Mouse (Mus musculus): ENCODE measurements around the gene Olfr530. TPM values are rescaled to one million over a fixed set of nuclear protein-coding genes. Genes with fewer than 3 reads are reported as not detected.

Gene Olfr530
- polyA plus RNA-seq, 1 experiment from 2014 or later, result not detected

Other genes with a start within 250 kb of the Olfr530 start
- 27.8 and 34.1 TPM in 2 replicates for gene Mtg1, start 238.8 kb downstream of the Olfr530 start, polyA plus RNA-seq (2014; fragmentation: Nextera tagmentation; extraction: Ambion mirVana)
- 0.68 and 0.71 TPM in 2 replicates for gene Sprn, start 221.5 kb downstream of the Olfr530 start, polyA plus RNA-seq (2014; fragmentation: Nextera tagmentation; extraction: Ambion mirVana)
- not detected in 2 replicates for gene Olfr522, start 211.6 kb downstream of the Olfr530 start, polyA plus RNA-seq (2014; fragmentation: Nextera tagmentation; extraction: Ambion mirVana)
- not detected in 2 replicates for gene Olfr523, start 203.1 kb downstream of the Olfr530 start, polyA plus RNA-seq (2014; fragmentation: Nextera tagmentation; extraction: Ambion mirVana)
- not detected in 2 replicates for gene Olfr524, start 170.4 kb downstream of the Olfr530 start, polyA plus RNA-seq (2014; fragmentation: Nextera tagmentation; extraction: Ambion mirVana)
- 0.05 TPM in 1 of 2 replicates, not detected in the other for gene Cd163l1, start 158.1 kb downstream of the Olfr530 start, polyA plus RNA-seq (2014; fragmentation: Nextera tagmentation; extraction: Ambion mirVana)
- gene 5830411N06Rik, start 129.0 kb downstream of the Olfr530 start, polyA plus RNA-seq (2014; fragmentation: Nextera tagmentation; extraction: Ambion mirVana), result not detected in 2 replicates
- not detected in 2 replicates for gene Olfr525, start 55.5 kb downstream of the Olfr530 start, polyA plus RNA-seq (2014; fragmentation: Nextera tagmentation; extraction: Ambion mirVana)
- not detected in 2 replicates for gene Olfr527, start 42.3 kb downstream of the Olfr530 start, polyA plus RNA-seq (2014; fragmentation: Nextera tagmentation; extraction: Ambion mirVana)
- not detected in 2 replicates for gene Olfr60, start 14.7 kb downstream of the Olfr530 start, polyA plus RNA-seq (2014; fragmentation: Nextera tagmentation; extraction: Ambion mirVana)
- gene Olfr531, start 26.6 kb upstream of the Olfr530 start, polyA plus RNA-seq (2014; fragmentation: Nextera tagmentation; extraction: Ambion mirVana), result not detected in 2 replicates
- gene Olfr532, start 45.3 kb upstream of the Olfr530 start, polyA plus RNA-seq (2014; fragmentation: Nextera tagmentation; extraction: Ambion mirVana), result not detected in 2 replicates
- not detected in 2 replicates for gene Olfr533, start 87.0 kb upstream of the Olfr530 start, polyA plus RNA-seq (2014; fragmentation: Nextera tagmentation; extraction: Ambion mirVana)
- not detected in 2 replicates for gene Olfr535, start 107.9 kb upstream of the Olfr530 start, polyA plus RNA-seq (2014; fragmentation: Nextera tagmentation; extraction: Ambion mirVana)
- gene Olfr536, start 131.1 kb upstream of the Olfr530 start, polyA plus RNA-seq (2014; fragmentation: Nextera tagmentation; extraction: Ambion mirVana), result not detected in 2 replicates
- gene Olfr538, start 191.6 kb upstream of the Olfr530 start, polyA plus RNA-seq (2014; fragmentation: Nextera tagmentation; extraction: Ambion mirVana), result not detected in 2 replicates
- 0.03 TPM in 1 of 2 replicates, not detected in the other for gene Olfr46, start 224.9 kb upstream of the Olfr530 start, polyA plus RNA-seq (2014; fragmentation: Nextera tagmentation; extraction: Ambion mirVana)